Mouse (Mus musculus): Measurements from ENCODE around the gene Plaa. TPM values are rescaled to one million over a fixed set of nuclear protein-coding genes. Genes with fewer than 3 reads are reported as not detected.

Plaa gene
- polyA plus RNA-seq, 3 experiments from 2014 or later = 29.9 to 41.3 (median 34.4) TPM

GRCm38 (mm10) chr4:94554955-94555494 is 48.0 kb downstream of the Plaa start:
- no peak for ATAC-seq

- no peak for ATAC-seq
Measured at GRCm38 (mm10) chr4:94544321-94544720, 58.7 kb downstream of the Plaa start.

GRCm38 (mm10) chr4:94543041-94543440 is 60.0 kb downstream of the Plaa start:
- ATAC-seq = no peak

- no peak for ATAC-seq
Measured at GRCm38 (mm10) chr4:94533205-94533604, 69.8 kb downstream of the Plaa start.

GRCm38 (mm10) chr4:94529448-94529847 is 73.6 kb downstream of the Plaa start:
- ATAC-seq = no peak

- no peak for ATAC-seq
Measured at GRCm38 (mm10) chr4:94523321-94523720, 79.7 kb downstream of the Plaa start.

GRCm38 (mm10) chr4:94517631-94518030 is 85.4 kb downstream of the Plaa start:
- no peak for ATAC-seq

Other genes starting within 250 kb of the Plaa start
- gene Gm10306, start 46.7 kb downstream of the Plaa start, polyA plus RNA-seq (2017; shearing (Covaris generic)) = not detected
- 1 to 10 TPM; 4.8 to 7.4 (median 5.8) TPM for gene Caap1, start 46.4 kb downstream of the Plaa start, polyA plus RNA-seq (2017; shearing (Covaris generic))
- 1 to 10 TPM; 4.9 to 7.8 (median 5.1) TPM for gene Ift74, start 11.2 kb upstream of the Plaa start, polyA plus RNA-seq (2017; shearing (Covaris generic))
- under 1 TPM in 2 of 3 experiments, not detected in 1; 0.12 to 0.13 TPM for gene Lrrc19, start 46.9 kb upstream of the Plaa start, polyA plus RNA-seq (2017; shearing (Covaris generic))
- not detected for gene Tek, start 136.0 kb upstream of the Plaa start, polyA plus RNA-seq (2017; shearing (Covaris generic))